Mouse (Mus musculus): Measurements from ENCODE around the gene Zfp1. TPM values are rescaled to one million over a fixed set of nuclear protein-coding genes. Genes with fewer than 3 reads are reported as not detected.

The Zfp1 gene
- total and polyA plus RNA-seq, 2 experiments from 2014 or later, result 15.0 to 21.0 TPM

DNA sequence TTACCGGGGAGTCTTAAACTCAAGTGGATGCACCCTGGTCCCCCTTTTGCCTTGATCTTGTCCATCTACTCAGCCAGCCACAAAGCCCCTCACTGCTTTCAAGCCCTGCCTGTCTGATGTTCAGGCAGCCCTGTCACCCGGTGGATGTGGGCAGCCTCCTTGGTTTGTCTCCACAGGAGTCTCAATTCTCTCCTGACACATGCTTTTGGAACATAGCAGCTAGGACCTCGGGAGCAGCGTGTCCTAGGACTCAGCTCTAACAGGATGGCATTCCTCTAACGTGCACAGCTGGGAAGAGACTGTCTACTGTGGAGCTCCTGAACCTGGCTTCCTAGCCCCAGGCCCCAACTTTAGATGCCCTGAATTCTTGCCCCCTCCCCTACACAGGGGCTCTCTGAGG is 62.5 kb downstream of the Zfp1 start:
- H3K27me3 ChIP-seq (ENCODE audit: insufficient read depth, low read length), result no peaks in the 10 kb centered on the region
- no peak overlapping the region for H3K9ac ChIP-seq (replicated peaks; ENCODE audit: low read length)
- H3K4me1 ChIP-seq (ENCODE audit: insufficient read depth, low read length), result no peaks in the 10 kb centered on the region
- H3K27ac ChIP-seq, result no peak overlapping the region
- no peak overlapping the region for H3K4me3 ChIP-seq (ENCODE audit: low read length)
- 54% methylated on average over 5 of the region's 5 CpGs for WGBS
- peaks cover 9% of the 10 kb centered on the region for H3K36me3 ChIP-seq (ENCODE audit: insufficient read depth, low read length)
- ATAC-seq (no peak), DNase-seq (ENCODE audit: low spot score) (no peak)
- no peak for TF ChIP-seq CTCF (IDR thresholded peaks at IDR 0.05; ENCODE audit: low read depth)
- H3K4me2 ChIP-seq (ENCODE audit: low read depth, low read length), result no peak overlapping the region
- no peaks in the 10 kb centered on the region for H3K9me3 ChIP-seq (ENCODE audit: low read length)

DNA sequence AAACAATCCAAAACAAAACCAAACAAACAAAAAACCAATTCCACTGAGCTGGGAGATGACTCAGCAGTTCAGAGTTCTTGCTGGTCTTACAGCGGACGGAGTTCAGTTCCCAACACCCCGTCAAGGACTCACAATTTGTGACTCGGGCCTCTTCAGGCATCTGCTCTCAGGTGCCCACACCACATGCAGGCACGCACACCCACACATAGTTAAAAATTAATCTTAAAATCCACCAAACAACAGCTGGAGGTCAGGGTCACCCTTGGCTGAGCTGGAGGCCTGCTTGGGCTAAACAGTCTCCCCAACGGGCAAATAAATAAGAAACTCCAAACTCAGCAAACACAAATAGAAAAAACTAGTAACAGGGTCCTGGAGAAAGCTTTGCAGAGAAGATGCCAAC is 65.1 kb downstream of the Zfp1 start:
- Histone ChIP-seq H3K4me1 (ENCODE audit: insufficient read depth, low read length) (no peaks in the 10 kb centered on the region), H3K36me3 (ENCODE audit: insufficient read depth, low read length) (peaks cover 28% of the 10 kb centered on the region), H3K27ac (no peak overlapping the region), H3K4me2 (ENCODE audit: low read depth, low read length) (no peak overlapping the region), H3K27me3 (ENCODE audit: insufficient read depth, low read length) (no peaks in the 10 kb centered on the region), H3K9ac (replicated peaks; ENCODE audit: low read length) (no peak overlapping the region), H3K9me3 (ENCODE audit: low read length) (no peaks in the 10 kb centered on the region), H3K4me3 (ENCODE audit: low read length) (no peak overlapping the region)
- no peak for ATAC-seq
- DNase-seq (ENCODE audit: low spot score), result no peak
- WGBS, result 93% methylated on average over 6 of the region's 6 CpGs
- no peak for TF ChIP-seq CTCF (IDR thresholded peaks at IDR 0.05; ENCODE audit: low read depth)

DNA sequence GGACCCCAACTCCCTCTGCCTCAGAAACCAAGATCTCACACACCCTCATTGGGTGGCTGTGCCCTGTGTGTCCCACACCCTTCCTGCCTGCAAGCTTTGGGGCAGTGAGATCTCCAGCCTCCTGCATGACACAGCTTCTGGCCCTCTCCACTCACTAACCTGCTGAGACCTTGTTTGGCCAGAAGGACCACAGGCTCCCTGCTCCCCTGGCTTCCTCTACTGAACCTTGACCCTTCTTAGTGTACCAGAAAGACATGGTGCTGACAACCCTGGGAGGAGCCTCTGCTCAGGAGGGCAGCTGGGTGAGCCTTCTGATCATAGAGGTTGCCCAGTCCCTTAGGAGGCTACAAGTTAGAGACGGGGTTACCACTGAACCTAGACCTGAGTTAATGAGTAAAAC is 66.0 kb downstream of the Zfp1 start:
- Histone ChIP-seq H3K4me2 (ENCODE audit: low read depth, low read length) (no peak overlapping the region), H3K27ac (no peak overlapping the region), H3K4me3 (ENCODE audit: low read length) (no peak overlapping the region), H3K27me3 (ENCODE audit: insufficient read depth, low read length) (no peaks in the 10 kb centered on the region), H3K9me3 (ENCODE audit: low read length) (no peaks in the 10 kb centered on the region), H3K4me1 (ENCODE audit: insufficient read depth, low read length) (no peaks in the 10 kb centered on the region), H3K36me3 (ENCODE audit: insufficient read depth, low read length) (peaks cover 37% of the 10 kb centered on the region), H3K9ac (replicated peaks; ENCODE audit: low read length) (no peak overlapping the region)
- DNase-seq (ENCODE audit: low spot score) (no peak), ATAC-seq (no peak)
- no peak for TF ChIP-seq CTCF (IDR thresholded peaks at IDR 0.05; ENCODE audit: low read depth)
- WGBS, result 100% methylated on average over 1 of the region's 1 CpGs

DNA sequence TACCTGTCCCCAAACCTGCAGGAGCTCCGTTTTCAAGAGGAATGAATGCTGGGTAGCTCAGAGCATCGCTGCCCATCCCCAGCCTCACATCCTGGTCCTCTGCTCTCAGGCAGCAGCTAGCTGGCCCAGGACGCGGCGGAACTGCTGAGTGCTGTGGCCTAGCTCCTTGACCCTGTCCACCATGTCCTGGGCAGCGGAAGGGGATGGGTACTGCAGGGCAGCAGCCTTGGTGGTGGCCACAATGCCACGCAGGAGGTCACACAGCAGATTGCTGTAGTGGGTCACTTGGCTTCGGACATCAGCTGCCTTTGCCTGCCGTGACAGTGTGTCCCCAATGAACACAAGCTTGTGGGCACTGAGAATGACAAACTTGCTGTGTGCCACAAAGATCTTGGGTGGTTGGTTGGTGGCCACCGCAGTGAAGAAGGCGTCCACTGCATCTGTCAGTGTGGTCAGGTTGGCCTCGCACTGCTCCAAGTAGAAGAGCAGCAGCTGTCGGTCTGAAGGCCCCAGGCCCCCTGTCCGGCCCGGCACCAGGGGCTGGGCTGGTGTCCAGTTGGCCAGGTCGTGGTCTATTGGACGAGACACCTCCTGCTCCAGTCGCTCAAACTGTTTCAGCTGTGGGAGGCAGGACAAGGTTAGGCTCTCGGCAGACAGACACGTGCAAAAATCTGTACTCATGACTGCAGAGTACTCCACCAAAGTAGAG is 67.7 kb downstream of the Zfp1 start:
- Histone ChIP-seq H3K4me2 (ENCODE audit: low read depth, low read length) (no peak overlapping the region), H3K9ac (replicated peaks; ENCODE audit: low read length) (no peak overlapping the region), H3K36me3 (ENCODE audit: insufficient read depth, low read length) (peaks cover 47% of the 10 kb centered on the region), H3K27me3 (ENCODE audit: insufficient read depth, low read length) (no peaks in the 10 kb centered on the region), H3K4me3 (ENCODE audit: low read length) (no peak overlapping the region), H3K27ac (no peak overlapping the region), H3K9me3 (ENCODE audit: low read length) (no peaks in the 10 kb centered on the region), H3K4me1 (ENCODE audit: insufficient read depth, low read length) (peaks cover 5% of the 10 kb centered on the region)
- no peak for TF ChIP-seq CTCF (IDR thresholded peaks at IDR 0.05; ENCODE audit: low read depth)
- WGBS, result 80% methylated on average over 20 of the region's 20 CpGs
- ATAC-seq (no peak), DNase-seq (ENCODE audit: low spot score) (no peak)

DNA sequence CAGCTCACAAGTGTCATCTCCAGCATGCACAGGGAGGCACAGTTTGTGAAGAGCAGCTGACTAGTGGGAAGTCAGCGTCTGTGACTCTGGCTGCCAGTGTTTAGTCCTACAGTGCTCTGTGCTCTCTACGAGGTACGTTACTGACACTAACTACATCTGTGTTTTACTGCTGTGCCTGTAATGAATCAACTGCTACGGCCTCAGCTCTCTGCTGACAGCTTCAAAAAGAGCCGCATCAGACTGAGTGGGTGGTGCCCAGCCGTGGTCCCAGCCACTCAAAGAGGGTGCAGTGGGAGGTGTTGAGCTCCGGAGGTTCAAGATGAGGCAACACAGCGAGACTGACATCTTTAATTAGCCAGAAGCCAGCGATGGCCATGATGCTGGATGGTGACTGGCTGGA is 68.9 kb downstream of the Zfp1 start:
- 54% methylated on average over 9 of the region's 9 CpGs for WGBS
- ATAC-seq, result no peak
- Histone ChIP-seq H3K4me2 (ENCODE audit: low read depth, low read length) (no peak overlapping the region), H3K36me3 (ENCODE audit: insufficient read depth, low read length) (peaks cover 47% of the 10 kb centered on the region), H3K9ac (replicated peaks; ENCODE audit: low read length) (no peak overlapping the region), H3K27me3 (ENCODE audit: insufficient read depth, low read length) (no peaks in the 10 kb centered on the region), H3K27ac (no peak overlapping the region), H3K9me3 (ENCODE audit: low read length) (no peaks in the 10 kb centered on the region), H3K4me3 (ENCODE audit: low read length) (no peak overlapping the region), H3K4me1 (ENCODE audit: insufficient read depth, low read length) (peaks cover 17% of the 10 kb centered on the region)
- DNase-seq (ENCODE audit: low spot score), result no peak
- no peak for TF ChIP-seq CTCF (IDR thresholded peaks at IDR 0.05; ENCODE audit: low read depth)

DNA sequence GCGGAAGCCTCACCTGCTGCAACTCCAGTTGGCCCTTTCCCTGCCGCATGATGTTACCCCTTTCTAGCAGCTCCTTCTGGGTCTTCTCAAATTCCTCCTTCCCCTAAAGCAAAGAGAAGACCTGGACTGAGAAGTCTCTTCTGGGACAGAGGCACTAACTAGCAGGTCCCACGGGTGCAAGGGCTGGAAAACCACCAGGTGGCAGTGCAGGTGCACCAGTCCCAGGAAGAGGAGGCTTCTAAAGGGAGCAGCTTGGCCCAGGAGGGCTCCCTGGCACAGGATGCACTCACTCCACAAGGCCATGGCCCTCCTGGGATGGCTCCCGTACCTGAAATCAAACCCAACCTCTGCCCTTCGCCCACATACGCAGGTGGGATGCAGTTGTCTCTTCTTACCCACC is 69.4 kb downstream of the Zfp1 start:
- Histone ChIP-seq H3K27ac (no peak overlapping the region), H3K36me3 (ENCODE audit: insufficient read depth, low read length) (peaks cover 47% of the 10 kb centered on the region), H3K4me2 (ENCODE audit: low read depth, low read length) (no peak overlapping the region), H3K27me3 (ENCODE audit: insufficient read depth, low read length) (no peaks in the 10 kb centered on the region), H3K4me1 (ENCODE audit: insufficient read depth, low read length) (peaks cover 22% of the 10 kb centered on the region), H3K9me3 (ENCODE audit: low read length) (no peaks in the 10 kb centered on the region), H3K9ac (replicated peaks; ENCODE audit: low read length) (no peak overlapping the region), H3K4me3 (ENCODE audit: low read length) (no peak overlapping the region)
- 74% methylated on average over 6 of the region's 6 CpGs for WGBS
- ATAC-seq (no peak), DNase-seq (ENCODE audit: low spot score) (peak; percentile 82)
- TF ChIP-seq CTCF (IDR thresholded peaks at IDR 0.05; ENCODE audit: low read depth), result peak; percentile 87

DNA sequence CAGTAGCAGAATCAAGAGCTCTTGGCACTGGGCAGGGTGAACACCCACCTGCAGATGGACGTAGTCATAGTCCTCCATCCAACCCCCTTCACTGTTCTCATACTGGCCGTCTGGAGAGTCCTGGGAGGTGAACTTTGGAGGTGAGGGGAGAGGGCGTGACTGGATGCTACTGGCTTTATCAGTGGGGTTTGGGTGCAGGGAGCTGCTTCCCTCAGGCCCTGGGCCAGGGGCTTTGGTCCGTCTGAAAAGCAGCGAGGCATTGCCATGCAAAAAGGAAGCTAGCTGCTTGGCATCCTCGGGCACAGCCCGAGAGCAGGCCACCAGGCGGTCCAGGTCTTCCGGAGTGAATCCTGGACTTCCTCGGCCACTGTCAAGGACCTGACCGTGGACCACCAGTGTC is 70.1 kb downstream of the Zfp1 start:
- ATAC-seq (no peak), DNase-seq (ENCODE audit: low spot score) (no peak)
- peaks cover 47% of the 10 kb centered on the region for H3K36me3 ChIP-seq (ENCODE audit: insufficient read depth, low read length)
- H3K9ac ChIP-seq (replicated peaks; ENCODE audit: low read length), result no peak overlapping the region
- 88% methylated on average over 11 of the region's 11 CpGs for WGBS
- H3K4me3 ChIP-seq (ENCODE audit: low read length), result no peak overlapping the region
- no peaks in the 10 kb centered on the region for H3K27me3 ChIP-seq (ENCODE audit: insufficient read depth, low read length)
- no peaks in the 10 kb centered on the region for H3K9me3 ChIP-seq (ENCODE audit: low read length)
- no peak overlapping the region for H3K4me2 ChIP-seq (ENCODE audit: low read depth, low read length)
- no peak for TF ChIP-seq CTCF (IDR thresholded peaks at IDR 0.05; ENCODE audit: low read depth)
- no peak overlapping the region for H3K27ac ChIP-seq
- H3K4me1 ChIP-seq (ENCODE audit: insufficient read depth, low read length), result peaks cover 29% of the 10 kb centered on the region

Measured in hindbrain, postnatal 0 days (tissue).